Mouse (Mus musculus): ENCODE results near the gene Defb30. TPM values are rescaled to one million over a fixed set of nuclear protein-coding genes. Genes with fewer than 3 reads are reported as not detected.

Defb30 gene
- polyA plus RNA-seq, 1 experiment from 2014 or later: not detected

GRCm38 (mm10) chr14:63013082-63013481 lies 36.7 kb downstream of the Defb30 start:
- Histone ChIP-seq H3K9me3 (replicated peaks) (no peaks in the 10 kb centered on the region), H3K36me3 (replicated peaks) (no peaks in the 10 kb centered on the region), H3K27ac (replicated peaks) (no peak overlapping the region), H3K4me1 (replicated peaks) (no peaks in the 10 kb centered on the region), H3K27me3 (0 out of 2 replicates have a peak, but pooled peaks cover 3% of the 10 kb centered on the region), H3K4me2 (no peak overlapping the region), H3K9ac (no peak overlapping the region), H3K4me3 (replicated peaks) (no peak overlapping the region)
- WGBS (ENCODE audit: insufficient replicate concordance): 53% methylated on average over 4 of the region's 4 CpGs
- no peak for ATAC-seq (ENCODE audit: insufficient read depth)

GRCm38 (mm10) chr14:63011471-63011870 lies 38.3 kb downstream of the Defb30 start, which contains the start of gene Defb43:
Gene Defb43, plus strand, starts transcription at chr14:63011771.
- H3K27me3 ChIP-seq: 0 out of 2 replicates have a peak, but pooled peaks cover 3% of the 10 kb centered on the region
- 82% methylated on average over 5 of the region's 5 CpGs for WGBS (ENCODE audit: insufficient replicate concordance)
- H3K4me2 ChIP-seq: no peak within 1 kb of the TSS
- no peaks in the 10 kb centered on the region for H3K36me3 ChIP-seq (replicated peaks)
- ATAC-seq (ENCODE audit: insufficient read depth): no peak
- no peak within 1 kb of the TSS for H3K4me3 ChIP-seq (replicated peaks)
- no peak within 1 kb of the TSS for H3K9ac ChIP-seq
- no peak within 1 kb of the TSS for H3K27ac ChIP-seq (replicated peaks)
- no peaks in the 10 kb centered on the region for H3K9me3 ChIP-seq (replicated peaks)
- no peaks in the 10 kb centered on the region for H3K4me1 ChIP-seq (replicated peaks)

DNA sequence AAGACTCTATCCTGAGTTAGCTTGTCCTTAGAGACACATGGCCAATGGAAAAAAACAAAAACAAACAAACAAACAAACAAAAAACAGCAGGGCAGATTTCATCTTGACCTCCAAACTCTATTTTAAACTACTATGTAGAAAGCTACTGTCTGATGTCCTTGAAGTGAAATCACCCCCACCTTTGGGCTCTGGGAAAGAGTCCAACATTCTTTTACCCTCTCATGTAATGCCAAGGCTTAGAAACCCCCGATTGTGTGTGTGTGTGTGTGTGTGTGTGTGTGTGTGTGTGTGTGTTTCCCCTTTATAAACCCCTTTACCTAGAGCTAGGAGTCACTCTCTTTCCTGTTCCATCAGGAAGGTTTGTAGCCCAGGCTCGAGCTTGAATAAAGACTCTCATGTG lies 47.2 kb downstream of the Defb30 start:
- ATAC-seq (ENCODE audit: insufficient read depth): no peak
- H3K4me3 ChIP-seq (replicated peaks): no peak overlapping the region
- H3K36me3 ChIP-seq (replicated peaks): no peaks in the 10 kb centered on the region
- no peak overlapping the region for H3K27ac ChIP-seq (replicated peaks)
- no peak overlapping the region for H3K9ac ChIP-seq
- no peak overlapping the region for H3K4me2 ChIP-seq
- no peaks in the 10 kb centered on the region for H3K9me3 ChIP-seq (replicated peaks)
- H3K27me3 ChIP-seq: no peaks in the 10 kb centered on the region
- WGBS (ENCODE audit: insufficient replicate concordance): 48% methylated on average over 2 of the region's 2 CpGs
- H3K4me1 ChIP-seq (replicated peaks): no peaks in the 10 kb centered on the region

- no peak overlapping the region for H3K4me3 ChIP-seq (replicated peaks)
- ATAC-seq (ENCODE audit: insufficient read depth): no peak
- H3K36me3 ChIP-seq (replicated peaks): no peaks in the 10 kb centered on the region
- H3K27me3 ChIP-seq: no peaks in the 10 kb centered on the region; the same call in 1 of the 2 replicates
- 34% methylated on average over 4 of the region's 4 CpGs for WGBS (ENCODE audit: insufficient replicate concordance)
- H3K9ac ChIP-seq: no peak overlapping the region
- H3K4me2 ChIP-seq: no peak overlapping the region
- no peak overlapping the region for H3K27ac ChIP-seq (replicated peaks)
- H3K4me1 ChIP-seq (replicated peaks): no peaks in the 10 kb centered on the region
- H3K9me3 ChIP-seq (replicated peaks): no peaks in the 10 kb centered on the region
Observed at GRCm38 (mm10) chr14:62998977-62999376, 50.8 kb downstream of the Defb30 start.

DNA sequence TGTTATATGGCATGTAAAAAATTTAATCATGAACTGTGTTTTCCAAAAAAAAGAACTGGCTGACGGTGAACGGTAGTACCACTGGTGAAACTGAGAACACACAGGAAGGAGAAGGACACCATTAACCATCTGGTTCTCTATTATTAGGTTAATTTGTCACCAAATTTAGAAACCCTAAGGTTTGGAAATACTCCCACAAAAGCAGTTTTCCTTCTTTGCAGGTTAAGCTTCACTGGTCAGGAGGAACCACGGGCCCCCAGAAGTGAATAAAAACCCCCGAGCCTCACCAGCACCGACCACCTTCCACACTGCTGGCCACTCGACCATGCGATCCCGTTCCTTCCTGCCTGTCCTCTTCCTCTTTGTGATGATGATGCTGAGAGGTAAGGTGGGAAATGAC lies 52.0 kb downstream of the Defb30 start, which contains the start of gene Defb47:
TSS of gene Defb47 (plus strand) at position 301 of the 400 bp plus-strand sequence.
- no peak for ATAC-seq (ENCODE audit: insufficient read depth)
- H3K4me1 ChIP-seq (replicated peaks): no peaks in the 10 kb centered on the region
- no peak within 1 kb of the TSS for H3K27ac ChIP-seq (replicated peaks)
- 53% methylated on average over 8 of the region's 8 CpGs for WGBS (ENCODE audit: insufficient replicate concordance)
- no peak within 1 kb of the TSS for H3K9ac ChIP-seq
- no peaks in the 10 kb centered on the region for H3K36me3 ChIP-seq (replicated peaks)
- no peak within 1 kb of the TSS for H3K4me3 ChIP-seq (replicated peaks)
- H3K4me2 ChIP-seq: no peak within 1 kb of the TSS
- no peaks in the 10 kb centered on the region for H3K9me3 ChIP-seq (replicated peaks)
- H3K27me3 ChIP-seq: no peaks in the 10 kb centered on the region; the same call in 1 of the 2 replicates

DNA sequence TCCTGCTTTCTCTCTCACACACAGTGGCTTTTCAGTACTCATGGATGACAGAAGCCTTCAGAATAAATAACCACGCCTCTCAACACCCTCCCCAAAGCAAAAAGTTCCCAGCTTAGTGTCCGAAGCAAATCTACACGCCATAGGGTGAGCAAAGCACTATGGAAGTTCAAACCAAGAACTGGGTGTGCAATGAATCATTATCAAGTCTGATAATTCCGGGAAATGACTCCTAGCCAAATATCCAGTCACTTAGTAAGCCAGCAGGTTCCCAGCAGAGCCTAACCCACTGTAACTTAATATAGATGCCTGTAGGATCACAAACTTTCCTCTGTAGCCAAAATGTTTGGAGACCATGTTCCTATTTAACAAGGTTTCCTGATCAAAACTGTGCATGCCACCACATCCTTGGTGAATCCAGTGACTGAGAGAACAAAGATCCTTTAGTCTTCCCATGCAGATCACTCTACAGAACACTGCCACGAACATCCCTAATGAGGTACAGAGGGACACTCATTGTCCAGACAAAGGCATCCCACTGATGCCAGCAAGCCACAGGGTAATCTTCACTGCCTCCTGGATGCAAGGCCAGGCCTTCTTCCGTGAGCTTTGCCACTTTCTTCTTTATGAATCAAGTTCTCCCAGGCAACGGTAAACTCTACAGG lies 57.8 kb downstream of the Defb30 start:
- no peaks in the 10 kb centered on the region; the same call in 1 of the 2 replicates for H3K27me3 ChIP-seq
- H3K27ac ChIP-seq (replicated peaks): no peak overlapping the region
- no peaks in the 10 kb centered on the region for H3K9me3 ChIP-seq (replicated peaks)
- WGBS (ENCODE audit: insufficient replicate concordance): 57% methylated on average over 7 of the region's 7 CpGs
- H3K9ac ChIP-seq: no peak overlapping the region
- no peak overlapping the region for H3K4me2 ChIP-seq
- no peaks in the 10 kb centered on the region for H3K36me3 ChIP-seq (replicated peaks)
- no peak overlapping the region for H3K4me3 ChIP-seq (replicated peaks)
- no peak for ATAC-seq (ENCODE audit: insufficient read depth)
- H3K4me1 ChIP-seq (replicated peaks): no peaks in the 10 kb centered on the region

GRCm38 (mm10) chr14:62991271-62991670 lies 58.5 kb downstream of the Defb30 start:
- H3K4me1 ChIP-seq (replicated peaks): no peaks in the 10 kb centered on the region
- no peak overlapping the region for H3K4me3 ChIP-seq (replicated peaks)
- H3K9me3 ChIP-seq (replicated peaks): no peaks in the 10 kb centered on the region
- no peaks in the 10 kb centered on the region; the same call in 1 of the 2 replicates for H3K27me3 ChIP-seq
- no peak for ATAC-seq (ENCODE audit: insufficient read depth)
- no peak overlapping the region for H3K27ac ChIP-seq (replicated peaks)
- no peak overlapping the region for H3K4me2 ChIP-seq
- H3K36me3 ChIP-seq (replicated peaks): no peaks in the 10 kb centered on the region
- H3K9ac ChIP-seq: no peak overlapping the region
- 28% methylated on average over 3 of the region's 3 CpGs for WGBS (ENCODE audit: insufficient replicate concordance)

GRCm38 (mm10) chr14:62984410-62984809 lies 65.3 kb downstream of the Defb30 start, which contains the start of gene Defb48:
Gene Defb48, minus strand, starts transcription at chr14:62984510.
- Histone ChIP-seq H3K27me3 (no peaks in the 10 kb centered on the region), H3K9ac (no peak within 1 kb of the TSS), H3K36me3 (replicated peaks) (no peaks in the 10 kb centered on the region), H3K4me3 (replicated peaks) (no peak within 1 kb of the TSS), H3K4me2 (no peak within 1 kb of the TSS), H3K4me1 (replicated peaks) (no peaks in the 10 kb centered on the region), H3K9me3 (replicated peaks) (no peaks in the 10 kb centered on the region), H3K27ac (replicated peaks) (no peak within 1 kb of the TSS)
- WGBS (ENCODE audit: insufficient replicate concordance): 51% methylated on average over 1 of the region's 1 CpGs
- ATAC-seq (ENCODE audit: insufficient read depth): no peak

Other genes starting within 250 kb of the Defb30 start
- 2.6 and 2.7 TPM in 2 replicates for gene Wdfy2, start 212.3 kb downstream of the Defb30 start, polyA plus RNA-seq (2015; fragmentation: Nextera tagmentation; extraction: Ambion mirVana)
- not detected in 2 replicates for gene Defb48, start 65.5 kb downstream of the Defb30 start, polyA plus RNA-seq (2015; fragmentation: Nextera tagmentation; extraction: Ambion mirVana)
- gene Defb47, start 51.9 kb downstream of the Defb30 start, polyA plus RNA-seq (2015; fragmentation: Nextera tagmentation; extraction: Ambion mirVana): not detected in 2 replicates
- not detected in 2 replicates for gene Defb43, start 38.2 kb downstream of the Defb30 start, polyA plus RNA-seq (2015; fragmentation: Nextera tagmentation; extraction: Ambion mirVana)
- gene Defb42, start 3.0 kb downstream of the Defb30 start, polyA plus RNA-seq (2015; fragmentation: Nextera tagmentation; extraction: Ambion mirVana): not detected in 2 replicates